Mouse (Mus musculus) olfactory bulb, adult 2 months (tissue): ENCODE measurements around the gene Rdh5.

Experiments
- CTCF ChIP-seq: fragments of 200-500 bp; IDR thresholded peaks from 2 replicates; pipeline ENCODE4 v1.5.1; 2012; ENCODE audit warnings: low read depth, mild to moderate bottlenecking, low read length, moderate library complexity; ENCODE audit not compliant: insufficient read depth
- POLR2A ChIP-seq: fragments of 200-500 bp; IDR thresholded peaks from 2 replicates; pipeline ENCODE4 v1.6.1; 2012; ENCODE audit warnings: mild to moderate bottlenecking, low read depth, low read length, moderate library complexity; ENCODE audit not compliant: insufficient read depth

DNA sequence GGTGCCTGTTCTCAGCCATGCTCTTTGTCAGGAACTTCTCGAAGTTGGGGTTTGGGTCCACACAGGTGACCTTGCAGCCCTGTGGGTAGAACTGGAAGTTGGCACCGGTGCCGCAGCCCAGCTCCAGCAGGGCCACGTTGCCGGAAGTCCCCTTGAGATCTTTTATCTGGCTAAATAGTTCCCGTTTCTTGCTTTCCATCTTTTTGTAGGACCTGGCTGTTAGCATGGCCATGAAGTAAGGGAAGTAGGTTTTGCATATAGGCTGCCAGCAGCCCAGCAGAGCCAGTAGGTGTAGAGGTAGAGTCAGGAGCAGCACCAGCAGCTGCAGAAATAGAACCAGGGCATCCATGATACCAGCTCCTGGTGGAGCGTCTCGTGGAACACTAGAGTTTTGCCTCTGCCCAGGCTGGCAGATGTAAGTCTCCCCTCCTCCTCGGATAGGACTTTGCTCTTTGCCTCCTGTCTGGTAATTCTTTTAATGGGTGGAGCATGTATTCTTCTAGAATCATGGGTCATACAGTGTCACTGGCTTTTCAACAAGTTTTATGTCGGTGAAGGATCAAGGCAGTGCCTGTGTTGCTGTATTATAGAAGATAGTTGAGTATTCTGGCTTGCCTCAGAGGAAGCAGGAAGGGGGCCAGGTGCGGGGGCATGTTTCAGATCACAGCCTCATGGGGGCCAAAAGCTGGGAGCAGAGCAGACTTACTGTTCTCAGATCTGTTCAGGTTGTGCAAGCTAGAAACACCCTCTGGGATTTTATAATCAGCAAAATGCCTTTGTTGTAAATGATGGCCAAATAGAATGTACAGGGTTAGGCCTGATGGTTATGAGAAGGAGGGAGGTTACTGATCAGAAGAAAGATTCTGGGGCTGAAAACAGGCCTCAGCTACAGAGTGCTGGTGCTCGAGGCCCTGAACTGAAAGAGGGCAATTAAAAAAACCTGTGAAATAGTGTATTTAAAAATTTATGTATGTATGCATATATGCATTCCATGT, 38.2 kb upstream of the Rdh5 start, which contains the start of gene Mettl7b:
- no peak for TF ChIP-seq POLR2A
- no peak for TF ChIP-seq CTCF
